Mouse (Mus musculus) activated CD4-positive, CD25-positive, alpha-beta regulatory T cell, adult 4 months (primary cell): Measurements from ENCODE around the gene Dmbt1. TPM values are rescaled to one million over a fixed set of nuclear protein-coding genes. Genes with fewer than 3 reads are reported as not detected.
"Not testable (repeated sequence)": the region's sequence is repeated elsewhere in the genome, so short reads cannot be mapped to it uniquely, and the experiment has no call there.

ENCODE experiments used
- ATAC-seq: one replicate; pipeline ENCODE4 v1.8.0; 2017
- polyA plus RNA-seq, 2 experiments: library from polyadenylated mRNA; unstranded; fragments of 100-300 nt; shearing (Covaris generic); gene quantifications; one replicate each; pipeline ENCODE4 v1.2.1; 2017

Gene Dmbt1
- polyA plus RNA-seq, 2 experiments from 2014 or later = not detected

DNA sequence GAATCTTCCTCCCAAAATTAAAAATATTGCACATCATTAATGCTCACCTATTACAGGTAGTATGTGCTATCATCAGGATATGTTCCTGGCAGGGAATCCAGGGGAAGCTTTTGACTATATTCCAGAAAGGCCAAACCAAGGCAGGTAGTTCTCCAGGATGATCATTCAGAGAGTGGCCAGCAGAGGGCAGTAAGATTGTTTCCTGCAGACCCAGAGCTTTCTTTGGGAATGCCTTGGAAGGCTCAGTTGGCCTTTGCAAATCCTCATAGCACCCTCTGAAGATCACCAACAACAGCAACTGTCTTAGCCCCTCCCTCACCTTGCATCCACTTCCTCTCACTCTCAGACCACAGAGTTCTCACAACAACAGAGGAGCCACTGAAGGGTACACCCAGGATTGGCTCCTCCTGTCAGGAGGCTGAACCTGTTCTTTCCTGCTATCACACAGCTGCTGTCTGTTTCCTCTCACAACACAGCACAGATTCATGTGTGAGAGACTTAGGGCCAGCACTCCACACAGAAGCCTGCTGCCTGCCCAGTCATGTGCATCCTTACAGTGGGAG lies 23.0 kb downstream of the Dmbt1 start:
- no peak for ATAC-seq

GRCm38 (mm10) chr7:131057918-131058317 lies 26.1 kb downstream of the Dmbt1 start:
- ATAC-seq = not testable (repeated sequence)

DNA sequence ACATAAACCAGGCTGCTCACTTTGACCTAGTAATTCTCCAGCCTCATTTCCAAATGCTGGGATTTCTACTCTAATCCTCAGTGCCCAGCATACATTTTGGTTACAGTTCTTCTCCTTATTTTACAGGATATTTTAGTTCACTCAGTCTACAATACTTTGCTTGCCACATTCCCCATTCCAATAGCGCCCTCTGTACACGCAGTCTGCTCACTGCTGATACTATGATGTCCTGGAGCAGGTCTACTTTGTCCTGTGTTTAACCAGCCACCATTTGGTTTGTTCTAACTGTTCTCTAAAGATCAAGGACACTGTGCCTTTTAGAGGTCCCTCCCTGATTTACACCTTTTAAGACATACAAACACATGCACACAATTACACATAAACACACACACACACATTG lies 28.0 kb downstream of the Dmbt1 start:
- ATAC-seq = not testable (repeated sequence)

GRCm38 (mm10) chr7:131062541-131062940 lies 30.7 kb downstream of the Dmbt1 start:
- no peak for ATAC-seq

GRCm38 (mm10) chr7:131068191-131068590 lies 36.3 kb downstream of the Dmbt1 start:
- not testable (repeated sequence) for ATAC-seq

DNA sequence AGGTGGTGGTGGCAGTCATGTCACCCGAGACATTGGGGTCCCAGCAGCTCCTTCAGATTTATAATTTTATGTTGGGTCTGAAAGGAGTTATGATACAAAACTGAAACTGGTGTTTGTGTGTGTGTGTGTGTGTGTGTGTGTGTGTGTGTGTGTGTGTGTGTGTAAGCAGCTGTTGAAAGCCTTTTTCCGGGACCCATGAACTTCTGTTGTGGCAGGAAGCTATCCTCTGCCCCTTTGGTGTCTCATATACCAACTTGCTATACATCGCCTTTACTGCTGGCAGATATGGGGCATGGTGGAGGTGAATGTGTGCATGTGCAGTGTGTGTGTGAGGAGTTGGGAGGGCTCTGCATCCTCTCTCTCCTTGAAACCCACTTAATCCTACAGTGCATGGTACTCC lies 41.6 kb downstream of the Dmbt1 start:
- not testable (repeated sequence) for ATAC-seq

DNA sequence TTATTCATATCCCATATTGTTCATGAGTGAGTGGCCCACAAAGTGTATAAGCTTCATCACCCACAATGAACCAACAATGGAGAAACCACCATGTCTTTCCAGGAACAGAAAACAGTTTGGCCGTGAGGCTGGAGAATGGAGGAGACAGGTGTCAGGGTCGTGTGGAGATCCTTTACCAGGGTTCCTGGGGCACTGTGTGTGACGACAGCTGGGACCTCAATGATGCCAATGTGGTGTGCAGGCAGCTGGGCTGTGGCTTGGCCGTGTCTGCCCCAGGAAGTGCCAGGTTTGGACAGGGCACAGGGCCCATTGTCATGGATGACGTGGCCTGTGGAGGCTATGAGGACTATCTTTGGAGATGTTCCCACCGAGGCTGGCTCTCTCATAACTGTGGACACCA lies 42.2 kb downstream of the Dmbt1 start:
- not testable (repeated sequence) for ATAC-seq

GRCm38 (mm10) chr7:131075956-131076355 lies 44.1 kb downstream of the Dmbt1 start:
- ATAC-seq = no peak

- ATAC-seq = not testable (repeated sequence)
These were observed 50.5 kb downstream of the Dmbt1 start for GRCm38 (mm10) chr7:131082403-131082802.

- no peak for ATAC-seq
These were observed 80.6 kb downstream of the Dmbt1 start for GRCm38 (mm10) chr7:131112486-131112885.

DNA sequence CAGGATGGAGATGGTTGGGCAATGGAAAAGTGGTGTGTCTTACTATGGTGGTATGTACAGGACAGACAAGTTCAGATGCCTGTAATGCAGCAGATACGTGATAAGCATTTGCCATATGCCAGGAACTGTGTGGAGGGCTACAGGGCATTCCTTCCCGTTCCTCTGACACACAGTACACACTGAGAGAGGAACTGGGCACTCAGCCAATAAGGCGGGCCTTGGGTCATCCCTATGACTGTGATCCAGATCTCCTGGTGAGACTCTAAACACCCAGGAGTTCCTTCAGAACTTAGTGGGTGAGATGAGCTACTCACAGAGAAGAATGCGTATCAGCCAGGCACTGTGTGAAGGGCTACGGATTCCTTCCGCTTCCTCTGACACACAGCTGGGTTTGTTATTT lies 81.8 kb downstream of the Dmbt1 start:
- no peak for ATAC-seq

DNA sequence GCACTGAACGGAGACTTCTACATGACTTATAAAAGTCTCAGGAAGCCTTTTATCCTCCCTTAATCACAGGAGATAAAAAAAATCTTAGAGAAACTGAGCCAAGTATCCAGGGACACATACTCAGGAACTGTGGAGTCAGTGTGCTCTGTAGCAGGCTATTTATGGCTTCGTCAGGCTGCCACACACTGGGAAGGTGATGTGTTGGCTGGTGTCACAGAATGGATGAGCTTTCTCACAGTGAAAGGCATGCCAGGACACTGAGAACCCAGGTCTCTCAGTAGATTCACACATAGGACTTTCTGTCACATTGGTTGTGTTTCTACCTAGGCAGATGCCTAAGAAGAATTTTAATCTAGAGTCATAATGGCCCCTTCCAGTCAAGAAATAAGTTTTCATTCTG lies 82.6 kb downstream of the Dmbt1 start:
- no peak for ATAC-seq

GRCm38 (mm10) chr7:131122210-131122807 lies 90.5 kb downstream of the Dmbt1 start:
- ATAC-seq = no peak

DNA sequence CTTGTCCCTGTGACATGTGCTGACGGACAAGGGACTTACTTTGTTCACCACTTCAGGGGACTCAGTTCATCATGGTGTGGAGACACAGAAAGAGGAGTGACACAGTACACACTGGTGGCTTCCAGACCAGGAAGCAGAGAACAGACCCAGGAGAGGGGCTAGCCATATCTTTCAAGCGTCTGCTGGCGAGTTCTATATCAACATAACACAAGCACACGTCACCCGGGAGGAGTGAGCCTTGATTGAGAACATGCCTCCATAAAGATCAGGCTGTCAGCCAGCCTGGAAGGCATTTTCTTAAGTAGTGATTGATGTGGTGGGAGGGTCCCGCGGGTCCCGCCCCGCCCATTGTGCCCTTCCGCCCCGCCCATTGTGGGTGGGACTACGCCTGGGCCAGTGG lies 98.2 kb downstream of the Dmbt1 start:
- no peak for ATAC-seq

GRCm38 (mm10) chr7:131133181-131133580 lies 101.3 kb downstream of the Dmbt1 start:
- no peak for ATAC-seq

GRCm38 (mm10) chr7:131146214-131146613 lies 114.4 kb downstream of the Dmbt1 start, which contains the start of gene 4933402N03Rik:
TSS of gene 4933402N03Rik (minus strand) at chr7:131146314.
- ATAC-seq = no peak

GRCm38 (mm10) chr7:131150179-131150578 lies 118.3 kb downstream of the Dmbt1 start:
- no peak for ATAC-seq

DNA sequence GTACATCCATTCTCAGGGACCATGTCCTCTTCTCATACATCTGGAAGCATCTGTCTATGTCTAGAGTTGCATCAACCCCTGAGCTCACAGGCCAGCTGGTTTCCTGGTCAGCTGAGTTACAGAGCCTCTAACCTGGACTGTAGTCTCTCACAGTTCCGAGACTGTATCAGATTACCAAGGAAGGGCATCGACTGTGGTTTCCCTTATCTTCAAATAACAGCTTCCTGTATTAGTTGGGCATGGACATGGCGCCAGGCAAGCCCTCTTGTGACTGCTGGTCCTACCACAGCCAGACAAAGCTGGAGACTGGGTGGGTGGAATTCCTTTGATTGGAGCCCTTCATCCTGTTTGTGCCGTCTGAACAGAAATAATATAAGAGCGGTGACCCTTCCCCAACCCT lies 121.2 kb downstream of the Dmbt1 start:
- no peak for ATAC-seq

GRCm38 (mm10) chr7:131162251-131162650 lies 130.4 kb downstream of the Dmbt1 start:
- no peak for ATAC-seq

GRCm38 (mm10) chr7:131167771-131168170 lies 135.9 kb downstream of the Dmbt1 start:
- ATAC-seq = no peak

DNA sequence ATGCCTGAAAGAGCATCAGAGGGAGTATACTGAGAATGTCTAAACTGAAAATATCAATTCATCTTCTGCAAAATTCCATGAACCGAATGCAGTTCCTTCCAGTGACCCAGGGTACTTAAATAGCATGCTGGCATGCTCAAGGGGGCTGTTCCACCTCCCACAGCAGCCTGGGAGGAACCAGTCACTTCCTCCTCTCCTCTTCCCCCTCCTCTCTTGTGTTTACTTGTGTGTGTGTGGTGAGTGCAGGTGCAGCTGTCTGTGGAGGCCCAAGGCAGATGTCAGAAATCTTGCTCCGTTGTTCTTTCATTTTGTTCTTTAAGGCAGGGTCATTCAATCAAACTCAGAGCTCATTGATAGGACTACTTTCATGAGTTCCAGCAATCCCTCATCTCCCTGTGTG lies 137.2 kb downstream of the Dmbt1 start:
- ATAC-seq = no peak
